Mouse (Mus musculus) splenic B cell, adult 2 months (primary cell): ENCODE measurements around the gene Gad2.

Experiments
- DNase-seq: peaks from one replicate; pipeline ENCODE4 v3.0.0-alpha.2; 2011; ENCODE audit warnings: low read depth, low spot score
- H3K27me3 ChIP-seq: 2 replicates; pipeline ENCODE4 v1.6.1; 2012; ENCODE audit warnings: mild to moderate bottlenecking, low read length, moderate library complexity, mixed read lengths; ENCODE audit not compliant: control insufficient read depth, poor library complexity, insufficient read depth, severe bottlenecking
- H3K36me3 ChIP-seq: 2 replicates; pipeline ENCODE4 v1.6.1; 2012; ENCODE audit warnings: mild to moderate bottlenecking, low read length, moderate library complexity, mixed read lengths; ENCODE audit not compliant: control insufficient read depth, poor library complexity, insufficient read depth, severe bottlenecking

Gene Gad2

DNA sequence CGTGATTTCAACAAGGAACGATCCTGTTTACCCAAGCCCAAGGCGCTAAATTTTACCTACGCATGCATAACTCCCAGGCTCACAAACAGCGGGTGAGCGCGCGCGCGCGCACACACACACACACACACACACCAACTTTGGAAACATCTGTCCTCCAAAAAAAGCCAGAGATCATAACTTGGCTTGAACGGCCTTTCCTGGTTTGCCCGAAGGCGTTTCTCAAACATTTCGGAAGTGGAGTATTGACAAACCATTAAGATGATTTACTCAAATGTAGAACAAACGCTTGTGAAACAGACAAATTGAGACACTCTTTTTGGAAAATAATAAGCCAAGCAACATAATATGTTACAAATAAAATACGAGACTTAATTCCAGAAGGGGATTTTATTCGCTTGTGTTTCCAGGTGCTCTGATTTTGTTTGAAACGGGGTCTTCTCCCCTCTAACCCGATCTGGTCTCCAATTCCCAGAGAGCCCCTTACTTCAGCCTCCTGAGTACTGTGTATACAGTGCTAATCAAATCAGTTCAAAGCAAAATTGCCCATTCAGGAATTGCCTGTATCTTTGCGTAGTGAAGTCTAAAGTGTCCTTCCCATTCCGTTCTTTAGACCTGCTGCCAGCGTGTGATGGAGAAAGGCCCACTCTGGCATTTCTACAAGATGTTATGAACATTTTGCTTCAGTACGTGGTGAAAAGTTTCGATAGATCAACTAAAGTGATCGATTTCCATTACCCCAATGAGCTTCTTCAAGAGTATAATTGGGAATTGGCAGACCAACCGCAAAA, 2.4 kb downstream of the Gad2 start:
- Histone ChIP-seq H3K27me3 (no peaks in the 10 kb centered on the region; the same call in none of the 2 replicates), H3K36me3 (no peaks in the 10 kb centered on the region)
- DNase-seq, result no peak

DNA sequence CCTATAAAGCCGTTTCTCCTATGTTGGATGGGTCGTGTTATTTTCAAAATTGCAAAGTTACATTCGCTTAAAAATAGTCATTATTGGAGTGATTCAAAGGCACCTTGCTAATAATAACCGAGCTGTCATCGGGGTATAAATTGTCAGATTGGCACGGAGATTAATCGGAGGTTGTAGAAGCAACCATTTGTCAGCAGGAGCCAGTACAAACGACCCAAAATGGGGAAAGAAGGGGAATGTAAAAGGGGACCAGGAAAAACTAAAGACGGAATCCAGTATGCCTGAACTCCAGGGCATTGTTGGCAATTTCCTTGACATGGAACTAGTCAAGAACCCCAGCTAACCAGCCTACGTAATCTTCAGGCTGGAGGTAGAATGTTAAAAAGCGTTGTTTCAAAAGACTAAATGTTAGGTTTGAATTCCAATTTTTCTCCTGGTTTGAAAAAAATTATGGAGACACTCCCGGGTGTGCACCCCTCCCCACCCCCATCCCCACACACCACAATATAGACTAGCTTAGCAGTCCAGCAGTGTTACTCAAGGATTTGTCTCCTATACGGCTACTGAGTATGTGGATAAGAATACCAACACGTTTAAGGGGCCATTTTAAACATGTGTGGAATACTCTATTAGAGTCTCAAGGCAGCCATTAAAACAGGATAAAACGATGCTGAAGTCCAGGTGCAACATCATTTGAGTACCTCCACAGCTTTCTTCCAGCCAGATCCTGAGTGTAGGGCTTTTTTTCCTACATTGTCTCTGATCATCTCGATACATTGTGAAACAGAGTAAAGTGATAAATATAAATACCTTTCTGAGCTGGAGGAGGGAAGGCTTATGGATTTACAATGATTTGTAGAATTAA, 3.3 kb downstream of the Gad2 start:
- no peaks in the 10 kb centered on the region; the same call in none of the 2 replicates for H3K27me3 ChIP-seq
- no peak for DNase-seq
- H3K36me3 ChIP-seq, result no peaks in the 10 kb centered on the region

DNA sequence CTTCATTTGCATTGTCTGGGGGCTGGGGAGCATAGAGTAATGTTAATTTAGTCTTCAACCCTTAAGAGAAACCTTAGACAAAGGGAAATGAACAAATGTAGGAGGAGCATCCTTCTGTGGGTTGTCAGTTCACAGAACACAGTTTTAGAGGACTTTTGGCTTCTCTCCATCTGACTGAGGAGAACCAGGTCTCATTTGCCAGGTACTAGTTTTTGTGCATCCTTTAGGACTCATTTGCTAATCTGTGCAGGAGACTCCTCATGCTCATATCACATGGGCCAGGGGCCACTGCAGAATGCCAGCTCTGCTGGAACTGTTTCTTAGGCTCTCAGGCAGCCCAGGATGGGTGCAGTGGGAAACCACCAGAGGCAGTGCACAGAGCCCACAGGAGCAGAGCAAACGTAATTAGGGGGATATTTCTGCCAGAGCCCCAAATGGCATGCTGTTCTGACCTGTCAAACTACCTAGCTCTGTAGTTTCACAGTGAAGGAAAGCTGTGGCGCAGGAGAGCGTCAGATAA, 5.2 kb downstream of the Gad2 start:
- H3K27me3 ChIP-seq, result no peaks in the 10 kb centered on the region; the same call in none of the 2 replicates
- H3K36me3 ChIP-seq, result no peaks in the 10 kb centered on the region
- no peak for DNase-seq

DNA sequence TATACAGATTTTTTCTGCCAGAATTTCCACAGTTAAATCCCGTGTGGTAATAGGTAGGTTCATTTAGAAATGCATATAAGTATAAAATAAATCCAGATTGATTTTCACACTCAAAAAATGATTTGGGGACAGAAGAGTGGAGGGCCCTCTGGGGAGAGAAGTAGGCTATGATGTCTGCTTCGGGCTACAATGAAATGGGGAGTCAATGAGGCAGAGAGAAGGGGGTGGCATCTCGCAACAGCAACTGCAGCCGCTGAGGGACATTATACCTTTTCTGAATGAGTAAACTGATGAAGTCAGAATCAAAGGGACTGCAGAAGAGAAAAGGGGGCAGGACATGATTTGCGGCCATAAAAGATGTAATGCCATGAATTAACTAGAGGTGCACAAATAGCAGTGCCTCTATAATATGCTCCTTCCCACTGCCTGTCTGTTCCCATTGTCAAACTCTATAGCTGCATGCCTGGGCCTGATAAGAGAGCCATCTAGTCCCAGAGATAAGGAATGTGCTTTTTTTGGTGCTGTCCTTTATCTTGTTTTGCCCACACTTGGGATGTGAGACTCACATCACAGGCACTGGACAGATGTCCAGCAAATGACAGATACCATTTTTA, 5.9 kb downstream of the Gad2 start:
- DNase-seq, result no peak
- H3K36me3 ChIP-seq, result no peaks in the 10 kb centered on the region
- H3K27me3 ChIP-seq, result no peaks in the 10 kb centered on the region; the same call in none of the 2 replicates

DNA sequence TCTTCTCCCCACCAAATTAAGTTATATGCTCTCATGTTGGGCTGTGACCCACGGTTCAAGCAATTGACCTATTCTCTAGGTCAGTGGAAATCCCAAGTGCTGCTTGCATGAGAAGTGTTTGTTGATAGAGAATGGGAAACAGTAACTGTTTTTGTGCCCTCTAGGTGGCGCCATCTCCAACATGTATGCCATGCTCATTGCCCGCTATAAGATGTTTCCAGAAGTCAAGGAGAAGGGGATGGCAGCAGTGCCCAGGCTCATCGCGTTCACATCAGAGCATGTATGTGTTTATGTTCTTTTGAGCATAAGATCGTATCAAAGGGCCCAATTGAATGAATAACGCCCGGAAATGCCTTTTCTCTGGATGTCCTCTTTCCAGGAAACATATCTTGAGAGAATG, 12.8 kb downstream of the Gad2 start:
- Histone ChIP-seq H3K36me3 (no peaks in the 10 kb centered on the region), H3K27me3 (no peaks in the 10 kb centered on the region)
- peak; percentile 55 for DNase-seq

DNA sequence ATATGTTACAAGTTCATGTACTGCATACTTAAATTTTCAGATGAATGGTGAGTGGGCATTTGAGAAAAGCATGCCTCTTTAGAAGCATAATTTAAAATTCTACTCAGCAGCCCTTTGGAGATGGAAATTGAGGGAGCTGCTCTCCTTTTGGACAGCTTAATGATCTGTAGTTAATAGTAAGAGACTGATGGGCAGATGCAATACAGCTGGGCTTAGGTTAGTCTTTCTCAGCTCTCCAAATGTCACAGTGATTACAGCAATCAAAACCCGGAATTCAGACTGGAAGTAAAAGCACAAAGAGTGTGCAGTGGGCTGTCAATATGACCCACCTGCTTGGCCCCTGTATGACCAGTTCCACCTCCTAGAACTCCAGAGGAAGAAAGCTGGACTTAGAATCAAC, 24.1 kb downstream of the Gad2 start:
- H3K36me3 ChIP-seq, result no peaks in the 10 kb centered on the region
- H3K27me3 ChIP-seq, result no peaks in the 10 kb centered on the region
- DNase-seq, result no peak

DNA sequence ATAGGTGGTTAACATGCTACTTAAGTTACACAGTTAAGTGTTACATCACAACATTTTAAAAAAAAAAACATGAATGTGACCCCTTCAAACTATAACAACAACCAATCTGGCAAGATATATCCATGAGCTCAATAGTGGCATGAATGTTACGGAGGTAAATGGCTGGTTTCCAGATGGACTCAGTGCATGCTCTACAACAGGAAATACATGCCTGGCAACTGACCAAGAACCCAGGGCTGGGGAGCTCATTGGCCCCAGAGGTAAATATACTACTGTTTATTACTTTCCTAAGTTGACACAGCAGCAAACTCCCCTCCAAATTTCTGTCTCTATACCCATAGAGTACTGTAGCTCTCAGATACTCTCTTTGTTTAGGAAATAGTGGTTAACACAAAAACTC, 26.4 kb downstream of the Gad2 start:
- DNase-seq, result no peak
- Histone ChIP-seq H3K36me3 (no peaks in the 10 kb centered on the region), H3K27me3 (no peaks in the 10 kb centered on the region)

DNA sequence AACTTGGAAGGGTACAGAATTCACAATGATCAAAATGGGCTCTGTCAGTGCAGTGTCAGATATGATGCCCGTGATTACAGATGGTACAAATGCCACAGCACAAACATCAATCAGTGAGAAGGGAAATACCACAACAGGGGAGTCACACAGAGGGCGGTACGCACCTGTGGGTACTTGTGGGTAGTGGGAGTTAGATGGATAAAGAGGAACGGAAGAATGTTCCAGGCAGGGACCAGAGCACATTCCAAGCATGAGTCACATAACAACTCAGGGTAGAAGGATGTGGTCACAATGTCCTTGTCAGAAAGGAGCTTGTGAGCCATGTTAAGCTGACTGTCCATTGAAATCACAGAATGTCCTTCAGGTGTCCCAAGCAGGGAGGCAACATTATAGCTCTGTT, 29.8 kb downstream of the Gad2 start:
- no peaks in the 10 kb centered on the region for H3K27me3 ChIP-seq
- no peaks in the 10 kb centered on the region for H3K36me3 ChIP-seq
- no peak for DNase-seq

DNA sequence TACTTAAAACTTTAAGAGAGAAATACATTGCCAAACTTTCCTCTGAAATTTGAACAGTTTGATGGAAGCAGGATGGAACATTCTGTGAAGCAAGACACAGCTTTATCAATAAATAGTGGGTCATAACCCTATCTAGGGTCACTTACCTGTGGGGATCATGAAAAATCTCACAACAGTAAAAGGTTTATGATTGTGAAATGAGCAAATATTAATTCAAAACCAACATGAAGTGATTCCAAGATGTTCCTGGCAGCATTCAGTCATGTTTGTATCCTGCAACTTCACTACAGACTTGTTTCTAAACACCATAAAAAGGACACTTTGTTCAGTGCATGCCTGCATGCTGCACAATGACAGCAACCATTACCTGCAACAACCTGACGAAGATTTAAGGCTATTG, 41.7 kb downstream of the Gad2 start:
- Histone ChIP-seq H3K36me3 (no peaks in the 10 kb centered on the region), H3K27me3 (no peaks in the 10 kb centered on the region)
- DNase-seq, result no peak

DNA sequence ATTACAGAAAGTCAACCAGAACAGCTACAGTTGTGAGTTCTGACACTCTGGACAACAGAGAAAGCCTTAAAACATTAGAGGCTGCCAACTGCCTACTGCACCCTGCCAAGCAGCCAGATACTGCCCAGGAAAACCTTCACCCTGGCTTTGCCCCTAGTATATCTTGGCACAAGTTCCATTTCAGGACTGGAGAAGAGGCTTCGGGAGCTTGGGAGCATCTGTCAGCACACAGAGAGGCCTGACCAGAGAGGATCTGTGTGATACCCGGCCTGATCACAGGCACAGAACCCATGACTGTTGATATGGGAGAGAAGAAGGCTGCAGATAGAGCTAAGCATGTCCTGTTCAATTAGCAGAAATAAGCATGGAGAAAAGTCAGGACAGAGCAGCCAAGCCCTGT, 48.4 kb downstream of the Gad2 start:
- Histone ChIP-seq H3K27me3 (no peaks in the 10 kb centered on the region), H3K36me3 (no peaks in the 10 kb centered on the region)
- DNase-seq, result no peak

DNA sequence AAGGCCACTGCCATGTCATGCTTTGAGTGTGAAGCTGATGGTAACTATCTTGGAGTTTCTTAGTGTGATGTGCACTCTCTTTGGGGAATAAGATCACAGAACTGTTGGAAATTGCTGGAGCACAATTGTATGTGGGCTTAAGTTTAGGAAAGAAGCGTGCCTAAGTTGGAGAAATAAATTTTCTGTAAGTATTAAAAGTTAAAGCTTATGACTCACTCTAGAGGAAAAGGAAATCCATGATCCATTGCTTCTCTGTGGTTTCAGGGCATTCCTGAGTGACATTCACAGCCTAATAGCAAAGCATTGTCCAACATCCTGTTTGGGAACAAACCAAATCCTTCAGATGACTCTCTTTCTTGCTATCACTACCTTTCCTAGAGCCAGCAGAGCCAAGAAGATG, 49.3 kb downstream of the Gad2 start:
- no peak for DNase-seq
- Histone ChIP-seq H3K27me3 (no peaks in the 10 kb centered on the region), H3K36me3 (no peaks in the 10 kb centered on the region)

DNA sequence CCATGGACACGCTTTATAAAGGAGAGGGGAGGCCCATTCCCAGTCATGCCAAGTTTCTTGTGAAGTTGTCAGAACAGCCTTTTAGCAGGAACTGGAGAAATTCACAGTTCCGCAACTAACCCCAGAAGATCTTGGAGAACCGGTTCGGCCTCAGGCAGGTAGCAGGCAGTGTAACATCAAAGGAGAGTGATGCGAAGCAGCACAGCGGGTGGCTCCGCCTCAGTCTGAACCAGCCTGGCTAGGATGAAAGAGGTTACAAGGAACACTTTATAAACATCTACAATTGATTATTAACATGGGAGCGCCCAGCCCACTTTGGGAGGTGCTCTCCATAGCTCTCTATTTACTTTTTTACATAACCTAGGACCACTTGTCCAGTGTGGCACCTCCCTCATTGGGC, 55.1 kb downstream of the Gad2 start:
- no peak for DNase-seq
- H3K27me3 ChIP-seq, result no peaks in the 10 kb centered on the region
- H3K36me3 ChIP-seq, result no peaks in the 10 kb centered on the region

DNA sequence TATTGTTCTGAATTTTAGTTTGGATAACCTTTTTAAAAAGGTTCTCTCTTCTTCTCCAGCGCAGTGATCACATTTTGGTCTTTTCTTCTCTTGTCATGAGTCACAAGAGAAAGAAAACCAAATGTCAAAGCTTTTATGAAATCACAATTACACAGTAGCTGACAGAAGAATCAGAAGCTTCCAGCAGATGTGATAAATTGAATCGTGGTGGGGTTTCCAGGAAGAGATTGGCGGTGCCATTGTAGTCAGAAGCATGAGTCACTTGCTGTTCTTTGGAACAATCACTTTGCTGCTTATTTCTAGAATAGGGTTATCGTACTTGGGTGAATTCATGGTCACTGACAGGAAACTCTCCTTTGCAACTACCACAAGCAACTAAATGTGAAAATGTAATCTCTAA, 57.9 kb downstream of the Gad2 start:
- Histone ChIP-seq H3K36me3 (no peaks in the 10 kb centered on the region), H3K27me3 (no peaks in the 10 kb centered on the region)
- no peak for DNase-seq

DNA sequence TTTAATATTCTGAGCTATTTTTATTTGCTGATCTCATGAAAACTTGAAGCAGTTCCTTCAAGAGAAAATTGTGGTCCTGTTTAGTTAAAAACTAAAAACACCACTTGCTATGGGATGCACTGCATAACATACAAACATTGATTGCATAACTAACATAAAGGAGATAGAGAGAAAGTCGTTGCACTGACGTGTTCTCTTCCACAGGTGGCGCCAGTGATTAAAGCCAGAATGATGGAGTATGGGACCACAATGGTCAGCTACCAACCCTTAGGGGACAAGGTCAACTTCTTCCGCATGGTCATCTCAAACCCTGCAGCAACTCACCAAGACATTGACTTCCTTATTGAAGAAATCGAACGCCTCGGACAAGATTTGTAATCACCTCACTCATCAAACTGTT, 68.0 kb downstream of the Gad2 start:
- DNase-seq, result peak; percentile 12

More for the DNA sequence above, 68.0 kb downstream of the Gad2 start:
- Histone ChIP-seq H3K27me3 (no peaks in the 10 kb centered on the region), H3K36me3 (no peaks in the 10 kb centered on the region)
